Mouse (Mus musculus): ENCODE measurements around the gene Ascc1. TPM values are rescaled to one million over a fixed set of nuclear protein-coding genes. Genes with fewer than 3 reads are reported as not detected.

Gene Ascc1
- total and polyA plus RNA-seq, 2 experiments from 2014 or later, result 13.5 to 50.1 TPM

GRCm38 (mm10) chr10:60108321-60109111 lies 105.9 kb downstream of the Ascc1 start:
- no peak for TF ChIP-seq CTCF (IDR thresholded peaks at IDR 0.05)
- Histone ChIP-seq H3K36me3 (ENCODE audit: insufficient read depth, low read length) (0 out of 2 replicates have a peak, but pooled peaks cover 8% of the 10 kb centered on the region), H3K27me3 (ENCODE audit: insufficient read depth, low read length) (no peaks in the 10 kb centered on the region), H3K4me2 (ENCODE audit: low read depth, low read length, poor library complexity, severe bottlenecking) (peak overlapping the region; percentile 94), H3K9ac (replicated peaks; ENCODE audit: low read length, poor library complexity, severe bottlenecking) (peak overlapping the region; percentile 99), H3K9me3 (ENCODE audit: low read length) (no peaks in the 10 kb centered on the region), H3K4me3 (ENCODE audit: low read depth, low read length) (peak overlapping the region; percentile 79), H3K4me1 (ENCODE audit: insufficient read depth, low read length) (peaks cover 30% of the 10 kb centered on the region), H3K27ac (ENCODE audit: low read depth, low read length) (peak overlapping the region; percentile 98)
- no peak for ATAC-seq (ENCODE audit: low FRiP score)
- peak; percentile 32 for DNase-seq (ENCODE audit: low spot score)
- WGBS, result 32% methylated on average over 16 of the region's 17 CpGs

GRCm38 (mm10) chr10:60109336-60109735 lies 106.7 kb downstream of the Ascc1 start:
- peak overlapping the region; percentile 47; the same call in 1 of the 2 replicates for H3K27ac ChIP-seq (ENCODE audit: low read depth, low read length)
- H3K27me3 ChIP-seq (ENCODE audit: insufficient read depth, low read length), result no peaks in the 10 kb centered on the region
- peak overlapping the region; percentile 52; the same call in 1 of the 2 replicates for H3K9ac ChIP-seq (replicated peaks; ENCODE audit: low read length, poor library complexity, severe bottlenecking)
- TF ChIP-seq CTCF (IDR thresholded peaks at IDR 0.05), result no peak
- peak overlapping the region; percentile 94 for H3K4me2 ChIP-seq (ENCODE audit: low read depth, low read length, poor library complexity, severe bottlenecking)
- 56% methylated on average over 8 of the region's 8 CpGs for WGBS
- H3K9me3 ChIP-seq (ENCODE audit: low read length), result no peaks in the 10 kb centered on the region
- no peak for DNase-seq (ENCODE audit: low spot score)
- no peak for ATAC-seq (ENCODE audit: low FRiP score)
- peaks cover 30% of the 10 kb centered on the region for H3K4me1 ChIP-seq (ENCODE audit: insufficient read depth, low read length)
- H3K4me3 ChIP-seq (ENCODE audit: low read depth, low read length), result peak overlapping the region; percentile 79; the same call in 1 of the 2 replicates
- 0 out of 2 replicates have a peak, but pooled peaks cover 8% of the 10 kb centered on the region for H3K36me3 ChIP-seq (ENCODE audit: insufficient read depth, low read length)

GRCm38 (mm10) chr10:60109989-60110388 lies 107.4 kb downstream of the Ascc1 start:
- Histone ChIP-seq H3K4me1 (ENCODE audit: insufficient read depth, low read length) (peaks cover 29% of the 10 kb centered on the region), H3K36me3 (ENCODE audit: insufficient read depth, low read length) (0 out of 2 replicates have a peak, but pooled peaks cover 8% of the 10 kb centered on the region), H3K4me2 (ENCODE audit: low read depth, low read length, poor library complexity, severe bottlenecking) (peak overlapping the region; percentile 94), H3K9me3 (ENCODE audit: low read length) (no peaks in the 10 kb centered on the region), H3K27ac (ENCODE audit: low read depth, low read length) (peak overlapping the region; percentile 47; the same call in 1 of the 2 replicates), H3K9ac (replicated peaks; ENCODE audit: low read length, poor library complexity, severe bottlenecking) (no peak overlapping the region), H3K27me3 (ENCODE audit: insufficient read depth, low read length) (no peaks in the 10 kb centered on the region), H3K4me3 (ENCODE audit: low read depth, low read length) (peak overlapping the region; percentile 79; the same call in 1 of the 2 replicates)
- WGBS, result 45% methylated on average over 8 of the region's 8 CpGs
- TF ChIP-seq CTCF (IDR thresholded peaks at IDR 0.05), result no peak
- no peak for ATAC-seq (ENCODE audit: low FRiP score)
- no peak for DNase-seq (ENCODE audit: low spot score)

GRCm38 (mm10) chr10:60110908-60111475 lies 108.4 kb downstream of the Ascc1 start:
- no peak for TF ChIP-seq CTCF (IDR thresholded peaks at IDR 0.05)
- H3K27me3 ChIP-seq (ENCODE audit: insufficient read depth, low read length), result no peaks in the 10 kb centered on the region
- peaks cover 34% of the 10 kb centered on the region for H3K4me1 ChIP-seq (ENCODE audit: insufficient read depth, low read length)
- H3K4me3 ChIP-seq (ENCODE audit: low read depth, low read length), result no peak overlapping the region
- ATAC-seq (ENCODE audit: low FRiP score) (no peak), DNase-seq (ENCODE audit: low spot score) (no peak)
- H3K36me3 ChIP-seq (ENCODE audit: insufficient read depth, low read length), result 0 out of 2 replicates have a peak, but pooled peaks cover 8% of the 10 kb centered on the region
- H3K9ac ChIP-seq (replicated peaks; ENCODE audit: low read length, poor library complexity, severe bottlenecking), result no peak overlapping the region
- H3K4me2 ChIP-seq (ENCODE audit: low read depth, low read length, poor library complexity, severe bottlenecking), result no peak overlapping the region
- H3K9me3 ChIP-seq (ENCODE audit: low read length), result no peaks in the 10 kb centered on the region
- no peak overlapping the region for H3K27ac ChIP-seq (ENCODE audit: low read depth, low read length)
- WGBS, result 87% methylated on average over 10 of the region's 10 CpGs

- Histone ChIP-seq H3K36me3 (ENCODE audit: insufficient read depth, low read length) (0 out of 2 replicates have a peak, but pooled peaks cover 8% of the 10 kb centered on the region), H3K9me3 (ENCODE audit: low read length) (no peaks in the 10 kb centered on the region), H3K4me3 (ENCODE audit: low read depth, low read length) (no peak overlapping the region), H3K9ac (replicated peaks; ENCODE audit: low read length, poor library complexity, severe bottlenecking) (no peak overlapping the region), H3K4me2 (ENCODE audit: low read depth, low read length, poor library complexity, severe bottlenecking) (no peak overlapping the region), H3K27me3 (ENCODE audit: insufficient read depth, low read length) (no peaks in the 10 kb centered on the region), H3K4me1 (ENCODE audit: insufficient read depth, low read length) (peaks cover 43% of the 10 kb centered on the region), H3K27ac (ENCODE audit: low read depth, low read length) (no peak overlapping the region)
- 90% methylated on average over 9 of the region's 9 CpGs for WGBS
- DNase-seq (ENCODE audit: low spot score) (no peak), ATAC-seq (ENCODE audit: low FRiP score) (no peak)
- TF ChIP-seq CTCF (IDR thresholded peaks at IDR 0.05), result no peak
These were observed 111.5 kb downstream of the Ascc1 start for GRCm38 (mm10) chr10:60113965-60114690.
